Mouse (Mus musculus) cerebellum, adult 11 months (tissue): ENCODE data around the gene Dclk1.

Source experiments
- DNase-seq: peaks from one replicate; pipeline ENCODE4 v3.0.0; 2022

The Dclk1 gene

DNA sequence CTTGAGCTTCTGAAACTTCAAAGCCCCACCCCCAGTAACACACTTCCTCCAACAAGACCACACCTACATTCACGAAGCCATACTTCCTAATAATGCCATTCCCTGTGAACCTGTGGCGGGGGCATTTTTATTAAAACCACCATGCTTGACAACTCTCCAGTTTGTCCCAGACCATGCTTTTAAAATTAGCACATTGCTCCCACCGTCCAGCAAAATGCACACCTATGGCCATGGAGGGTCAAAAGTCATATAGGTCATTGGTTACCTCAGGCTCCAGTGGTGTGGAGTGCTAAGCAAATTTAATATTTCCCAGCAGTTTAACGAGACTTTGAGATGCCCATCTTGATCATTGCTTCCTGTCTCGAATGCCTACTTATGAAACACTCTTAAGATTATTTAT lies 23.9 kb downstream of the Dclk1 start:
- no peak for DNase-seq

- no peak for DNase-seq
Measured at GRCm38 (mm10) chr3:55269802-55270201, 27.6 kb downstream of the Dclk1 start.

DNA sequence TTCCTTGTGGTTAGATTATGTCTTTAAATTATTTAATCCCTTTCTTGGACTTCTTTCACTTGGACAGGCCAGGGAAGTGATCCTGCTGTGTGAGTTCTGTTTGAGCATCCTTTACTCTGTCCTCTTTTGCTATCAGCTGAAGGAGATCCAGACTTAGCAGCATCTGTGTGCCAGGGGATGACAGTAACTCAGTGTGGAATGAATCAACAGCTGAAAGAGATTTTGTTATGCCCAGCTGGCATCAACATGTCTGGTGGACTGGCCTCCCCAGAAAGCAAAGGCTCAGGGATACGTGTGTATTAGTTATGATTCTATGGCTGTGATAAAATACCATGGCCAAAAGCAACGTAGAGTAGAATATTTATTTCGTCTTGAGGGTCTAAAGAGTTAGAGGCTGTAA lies 28.2 kb downstream of the Dclk1 start:
- no peak for DNase-seq

DNA sequence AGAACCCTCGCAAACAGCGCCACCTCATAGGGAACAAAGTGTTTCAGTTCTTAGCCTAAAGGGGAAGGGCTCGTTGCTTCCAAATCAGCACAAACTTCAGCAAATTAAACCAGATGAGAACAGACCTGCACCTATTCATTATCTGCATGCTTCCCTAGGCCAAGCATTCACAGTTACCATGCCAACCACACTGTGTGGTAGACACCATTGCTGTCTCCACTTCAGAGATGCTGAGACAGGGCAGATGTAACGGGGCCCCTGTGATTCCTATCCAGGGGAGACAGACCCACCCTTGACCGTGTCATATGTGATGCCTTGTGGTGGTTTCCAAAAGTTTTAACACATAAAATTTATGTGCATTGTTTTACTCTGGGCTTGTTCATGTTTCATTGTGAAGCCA lies 28.8 kb downstream of the Dclk1 start:
- no peak for DNase-seq

DNA sequence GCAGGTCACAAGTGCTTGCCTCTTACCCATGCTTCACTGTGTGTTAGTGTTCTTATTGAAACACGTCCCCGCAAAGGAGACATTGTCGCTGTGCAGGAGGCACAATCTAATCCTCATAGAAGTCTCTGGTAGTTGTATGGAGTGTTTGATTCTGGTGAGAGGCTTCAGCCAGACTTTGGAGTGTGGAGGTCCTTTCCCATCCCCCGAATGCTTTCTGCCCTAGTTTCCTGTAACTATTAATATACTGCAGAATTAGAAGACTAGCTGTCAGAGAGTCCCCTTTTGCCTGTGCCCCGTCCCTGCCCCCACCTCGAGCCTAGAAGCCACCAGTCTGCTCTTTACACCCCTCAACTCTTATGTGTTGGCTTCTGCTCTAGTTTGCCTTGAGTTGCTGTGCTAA lies 30.4 kb downstream of the Dclk1 start:
- DNase-seq, result no peak

GRCm38 (mm10) chr3:55276446-55276845 lies 34.3 kb downstream of the Dclk1 start:
- DNase-seq, result no peak

DNA sequence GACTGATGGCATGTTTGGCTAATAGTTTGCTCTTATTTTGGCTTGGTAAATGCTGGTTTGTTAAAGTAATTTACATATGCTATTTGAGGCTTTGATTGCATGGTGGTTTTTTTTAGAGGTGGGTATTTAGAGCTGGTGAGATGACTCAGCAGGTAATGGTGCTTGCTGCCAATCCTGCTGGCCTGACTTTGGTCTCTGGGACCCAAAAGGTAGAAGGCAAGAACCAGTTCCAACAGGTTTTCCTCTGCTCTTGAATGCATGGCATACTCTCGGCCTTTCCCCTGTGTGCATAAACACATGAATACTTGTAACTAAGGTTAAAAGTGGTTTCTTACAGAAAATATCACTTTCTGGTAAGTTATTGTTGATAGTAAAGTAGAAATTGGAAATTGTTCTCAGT lies 34.7 kb downstream of the Dclk1 start:
- no peak for DNase-seq

DNA sequence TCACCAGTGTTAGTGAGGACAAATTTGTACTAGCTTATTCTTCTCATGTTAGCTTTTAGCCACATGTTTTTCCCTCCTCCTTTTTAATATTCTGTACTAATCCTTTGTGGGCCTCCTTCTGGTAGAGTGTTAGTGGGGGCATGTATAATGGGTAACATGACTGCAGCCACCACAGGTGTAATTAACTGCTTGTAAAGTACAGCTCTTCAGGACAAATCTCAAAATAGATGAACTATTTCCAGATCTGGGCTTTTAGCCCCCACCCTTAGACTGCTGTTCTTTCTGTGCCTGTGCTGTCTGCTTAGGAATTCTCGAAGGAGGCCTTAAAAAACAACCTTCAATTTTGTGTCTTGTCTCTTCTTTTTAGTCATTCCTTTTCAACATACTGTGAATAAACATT lies 35.7 kb downstream of the Dclk1 start:
- DNase-seq, result no peak

DNA sequence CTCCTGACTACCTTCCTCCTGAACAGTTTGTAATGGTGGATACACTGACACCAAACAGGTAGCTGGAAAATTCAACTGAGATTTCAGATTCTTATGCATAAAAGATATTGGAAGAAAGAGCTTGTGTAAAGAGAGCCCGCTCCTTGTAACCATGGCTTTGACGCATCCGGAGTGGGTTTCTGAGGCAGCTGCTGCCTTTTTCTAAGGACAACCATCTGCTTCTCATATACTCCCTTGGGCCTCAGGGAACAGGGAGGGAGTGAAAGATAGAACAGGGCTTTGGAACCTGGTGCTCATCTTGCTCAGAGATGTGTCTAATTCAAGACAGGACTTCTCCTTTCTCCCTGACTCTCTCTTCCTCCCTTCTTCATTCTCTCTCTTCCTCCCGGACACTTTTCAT lies 37.8 kb downstream of the Dclk1 start:
- DNase-seq, result no peak

DNA sequence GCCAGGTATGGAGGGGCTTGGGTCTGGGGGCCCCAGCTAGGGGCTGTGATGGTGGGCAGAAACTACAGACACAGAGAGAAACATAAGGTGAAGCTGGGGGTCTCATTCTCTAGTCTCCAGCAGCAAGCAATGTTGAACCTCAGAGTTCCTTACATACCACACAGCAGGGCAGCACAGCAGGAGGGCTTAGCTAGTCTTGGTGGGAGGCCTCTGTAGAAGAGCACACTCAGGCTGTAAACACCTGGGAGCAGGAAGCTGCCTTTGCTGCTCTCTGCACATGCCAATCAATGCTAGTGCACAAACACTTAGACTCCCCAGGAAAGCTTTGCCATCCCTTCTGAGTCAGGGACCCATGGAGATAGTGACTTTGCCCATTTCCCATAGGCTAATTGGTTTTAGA lies 38.3 kb downstream of the Dclk1 start:
- DNase-seq, result no peak

GRCm38 (mm10) chr3:55284215-55284614 lies 42.1 kb downstream of the Dclk1 start:
- no peak for DNase-seq

GRCm38 (mm10) chr3:55288726-55289125 lies 46.6 kb downstream of the Dclk1 start:
- DNase-seq, result no peak

- DNase-seq, result no peak
Measured at GRCm38 (mm10) chr3:55291964-55292363, 49.8 kb downstream of the Dclk1 start.

- DNase-seq, result no peak
Measured at GRCm38 (mm10) chr3:55292783-55293430, 50.7 kb downstream of the Dclk1 start.

DNA sequence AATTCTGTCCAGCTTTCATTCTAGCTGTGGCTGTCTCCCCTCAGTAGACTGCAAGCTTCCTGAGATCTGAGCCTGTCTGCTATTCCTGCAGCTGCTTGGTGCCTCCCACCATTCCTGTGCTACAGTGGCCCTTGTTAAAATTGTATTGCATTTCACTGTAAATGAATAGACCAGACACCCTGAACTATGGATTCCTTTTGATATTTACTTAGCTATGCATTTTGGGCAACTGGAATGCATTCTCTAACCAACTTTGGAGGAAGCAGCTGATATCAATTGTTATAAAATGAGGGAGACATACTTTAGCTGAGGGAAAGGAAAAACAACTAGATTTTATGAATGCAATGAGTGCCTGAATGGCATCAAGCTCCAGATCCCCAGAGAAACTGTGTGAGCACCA lies 63.5 kb downstream of the Dclk1 start:
- no peak for DNase-seq

GRCm38 (mm10) chr3:55307553-55308177 lies 65.5 kb downstream of the Dclk1 start:
- no peak for DNase-seq

GRCm38 (mm10) chr3:55309961-55310360 lies 67.8 kb downstream of the Dclk1 start:
- DNase-seq, result no peak

- no peak for DNase-seq
Measured at GRCm38 (mm10) chr3:55315827-55316226, 73.7 kb downstream of the Dclk1 start.

DNA sequence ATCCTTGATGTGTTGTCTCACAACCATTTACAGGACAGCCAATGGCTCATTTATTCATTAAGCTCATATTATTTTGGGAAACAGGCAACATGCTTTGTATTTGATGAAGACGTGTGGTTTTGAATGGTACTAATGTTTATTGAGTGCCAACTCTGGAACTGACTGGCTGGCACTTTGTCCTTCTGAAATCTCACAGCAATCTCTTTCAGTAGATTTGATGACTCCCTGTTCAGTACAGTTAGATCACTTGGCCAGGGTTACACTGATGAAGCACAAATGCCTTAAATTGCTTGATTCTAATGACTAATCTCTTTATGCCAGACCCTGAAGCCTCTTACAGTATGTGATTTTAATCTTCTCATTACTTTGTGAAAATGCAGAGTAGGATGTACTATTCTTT lies 75.9 kb downstream of the Dclk1 start:
- DNase-seq, result no peak

- DNase-seq, result no peak
Measured at GRCm38 (mm10) chr3:55320572-55320971, 78.4 kb downstream of the Dclk1 start.

- DNase-seq, result no peak
Measured at GRCm38 (mm10) chr3:55324029-55324428, 81.9 kb downstream of the Dclk1 start.

DNA sequence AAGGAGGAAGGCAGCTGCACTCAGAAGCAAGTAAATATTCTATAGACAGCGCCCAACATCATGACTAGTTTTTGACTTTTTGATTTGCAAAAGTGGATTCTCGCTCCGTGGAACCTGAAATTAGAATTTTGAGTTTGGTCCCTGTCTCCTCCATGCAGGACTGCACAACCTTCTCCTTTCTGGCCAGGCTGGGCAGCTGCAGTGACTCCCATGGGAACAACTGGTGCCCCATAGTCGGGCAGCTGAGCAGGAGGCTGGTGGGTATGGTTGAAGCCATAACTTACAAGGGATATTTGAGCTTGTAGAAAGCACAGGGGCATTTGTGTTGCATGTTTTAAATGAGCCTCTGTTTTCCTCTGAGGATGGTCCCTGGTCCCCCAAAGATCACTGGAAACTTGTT lies 88.3 kb downstream of the Dclk1 start:
- no peak for DNase-seq

DNA sequence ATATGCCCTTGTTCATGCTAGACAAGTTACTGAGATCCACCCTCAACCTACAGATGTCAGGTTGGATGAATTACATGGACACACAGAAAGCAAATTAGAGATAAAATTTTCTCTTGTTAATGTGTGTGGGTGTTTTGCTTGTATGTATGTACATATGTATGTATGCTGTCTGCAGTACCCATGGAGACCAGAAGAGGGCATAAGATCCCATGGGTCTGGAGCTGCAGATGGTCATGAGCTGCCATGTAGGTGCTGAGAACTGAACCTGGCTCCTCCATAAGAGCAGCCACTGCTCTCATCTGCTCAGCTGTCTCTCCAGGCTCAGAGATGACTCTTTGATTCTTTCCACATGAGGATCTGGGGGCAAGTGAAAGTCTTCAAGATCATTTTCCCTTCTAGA lies 89.5 kb downstream of the Dclk1 start:
- DNase-seq, result no peak

DNA sequence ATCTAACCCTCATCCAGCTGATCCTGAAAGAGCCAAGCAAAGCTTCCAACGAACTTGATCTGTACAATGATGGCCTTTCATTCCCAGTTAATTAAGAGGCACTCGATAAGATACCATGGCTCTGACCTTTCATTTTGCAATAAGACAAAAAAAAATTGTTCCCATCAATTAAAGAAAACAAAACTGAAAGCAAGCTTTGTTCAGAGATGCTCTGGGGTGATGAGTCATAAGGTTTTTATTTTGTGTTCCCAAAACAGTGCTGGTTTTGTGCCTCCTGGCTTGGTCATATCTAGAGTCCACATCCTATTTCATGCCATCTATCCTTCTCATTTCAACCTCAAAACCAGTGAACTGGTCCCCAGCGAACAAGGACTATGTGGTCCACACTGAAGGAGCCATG lies 91.3 kb downstream of the Dclk1 start:
- no peak for DNase-seq

- DNase-seq, result no peak
Measured at GRCm38 (mm10) chr3:55336895-55337294, 94.7 kb downstream of the Dclk1 start.
